Mouse (Mus musculus) forebrain, embryonic 16.5 days (tissue): ENCODE results near the gene Mmp23. TPM values are rescaled to one million over a fixed set of nuclear protein-coding genes. Genes with fewer than 3 reads are reported as not detected.
"Not testable (repeated sequence)": the region's sequence is repeated elsewhere in the genome, so short reads cannot be mapped to it uniquely, and the experiment has no call there.

Experiments
- ATAC-seq: fragments of 200-750 bp; cut with Nextera tagmentation; 2 replicates; pipeline ENCODE4 v1.8.0; 2017; ENCODE audit warnings: mild to moderate bottlenecking, moderate library complexity
- H3K27ac ChIP-seq: fragments of 300-500 bp; sonication (generic); 2 replicates; pipeline ENCODE4 v1.5.1; 2014; ENCODE audit warnings: low read length, control low read depth
- H3K27me3 ChIP-seq: fragments of 300-500 bp; sonication (generic); replicated peaks from 2 replicates; pipeline ENCODE4 v1.6.1; 2014; ENCODE audit warnings: low read length; ENCODE audit not compliant: control insufficient read depth, insufficient read depth
- H3K36me3 ChIP-seq: fragments of 300-500 bp; sonication (generic); 2 replicates; pipeline ENCODE4 v1.6.1; 2014; ENCODE audit not compliant: control insufficient read depth, insufficient read depth
- H3K4me1 ChIP-seq: fragments of 300-500 bp; sonication (generic); replicated peaks from 2 replicates; pipeline ENCODE4 v1.6.1; 2014; ENCODE audit warnings: low read length; ENCODE audit not compliant: control insufficient read depth, insufficient read depth
- H3K4me2 ChIP-seq: fragments of 300-500 bp; sonication (generic); 2 replicates; pipeline ENCODE4 v1.6.1; 2014; ENCODE audit warnings: mild to moderate bottlenecking, low read length, control low read depth
- H3K4me3 ChIP-seq: fragments of 300-500 bp; sonication (generic); replicated peaks from 2 replicates; pipeline ENCODE4 v1.5.1; 2014; ENCODE audit warnings: mild to moderate bottlenecking, low read length, control low read depth
- H3K9ac ChIP-seq: fragments of 300-500 bp; sonication (generic); replicated peaks from 2 replicates; pipeline ENCODE4 v1.6.1; 2014; ENCODE audit warnings: low read depth, low read length, control low read depth
- H3K9me3 ChIP-seq: fragments of 300-500 bp; sonication (generic); 2 replicates; pipeline ENCODE4 v1.6.1; 2016; ENCODE audit warnings: low read length; ENCODE audit not compliant: control insufficient read depth
- WGBS: fragments of 180-500 bp; shearing (Covaris S2); extraction: QIAGEN DNeasy Blood & Tissue Kit; methylation state at CpG from one replicate; pipeline ENCODE4 v1.1.7; 2014; 5-methylcytosine and 5-hydroxymethylcytosine counted together
- polyA plus RNA-seq: library from polyadenylated mRNA; unstranded; fragments of >200 nt; fragmentation: Nextera tagmentation; extraction: Ambion mirVana; gene quantifications from 2 replicates; pipeline ENCODE4 v1.2.1, GENCODE M21; 2015

Gene Mmp23
- polyA plus RNA-seq, 1 experiment from 2014 or later, result 3.0 TPM

GRCm38 (mm10) chr4:155645721-155646120 lies 7.5 kb downstream of the Mmp23 start:
- Histone ChIP-seq H3K4me3 (no peak overlapping the region), H3K9ac (no peak overlapping the region), H3K9me3 (no peaks in the 10 kb centered on the region), H3K4me2 (no peak overlapping the region), H3K4me1 (no peaks in the 10 kb centered on the region), H3K27ac (no peak overlapping the region), H3K27me3 (peaks cover under 1% of the 10 kb centered on the region; the same call in 1 of the 2 replicates), H3K36me3 (peaks cover 60% of the 10 kb centered on the region)
- ATAC-seq, result no peak
- WGBS, result 95% methylated on average over 5 of the region's 5 CpGs

- 94% methylated on average over 2 of the region's 2 CpGs for WGBS
- ATAC-seq, result not testable (repeated sequence)
These were observed 7.9 kb downstream of the Mmp23 start, which contains the start of gene Gm10563 for GRCm38 (mm10) chr4:155645308-155645707. Gene Gm10563 (minus strand): TSS chr4:155645408.

GRCm38 (mm10) chr4:155643531-155643930 lies 9.7 kb downstream of the Mmp23 start:
- H3K4me2 ChIP-seq, result no peak overlapping the region
- 71% methylated on average over 1 of the region's 1 CpGs for WGBS
- peaks cover 50% of the 10 kb centered on the region for H3K36me3 ChIP-seq
- ATAC-seq, result no peak
- no peaks in the 10 kb centered on the region for H3K9me3 ChIP-seq
- H3K27ac ChIP-seq, result no peak overlapping the region
- no peaks in the 10 kb centered on the region for H3K27me3 ChIP-seq
- no peak overlapping the region for H3K9ac ChIP-seq
- no peak overlapping the region for H3K4me3 ChIP-seq
- no peaks in the 10 kb centered on the region for H3K4me1 ChIP-seq

More at GRCm38 (mm10) chr4:155645308-155645707, 7.9 kb downstream of the Mmp23 start, which contains the start of gene Gm10563:
- H3K4me1 ChIP-seq, H3K4me2 ChIP-seq, H3K27me3 ChIP-seq, H3K27ac ChIP-seq, H3K4me3 ChIP-seq, H3K9me3 ChIP-seq, H3K9ac ChIP-seq: not testable (repeated sequence)
- H3K36me3 ChIP-seq, result peaks cover 60% of the 10 kb centered on the region

DNA sequence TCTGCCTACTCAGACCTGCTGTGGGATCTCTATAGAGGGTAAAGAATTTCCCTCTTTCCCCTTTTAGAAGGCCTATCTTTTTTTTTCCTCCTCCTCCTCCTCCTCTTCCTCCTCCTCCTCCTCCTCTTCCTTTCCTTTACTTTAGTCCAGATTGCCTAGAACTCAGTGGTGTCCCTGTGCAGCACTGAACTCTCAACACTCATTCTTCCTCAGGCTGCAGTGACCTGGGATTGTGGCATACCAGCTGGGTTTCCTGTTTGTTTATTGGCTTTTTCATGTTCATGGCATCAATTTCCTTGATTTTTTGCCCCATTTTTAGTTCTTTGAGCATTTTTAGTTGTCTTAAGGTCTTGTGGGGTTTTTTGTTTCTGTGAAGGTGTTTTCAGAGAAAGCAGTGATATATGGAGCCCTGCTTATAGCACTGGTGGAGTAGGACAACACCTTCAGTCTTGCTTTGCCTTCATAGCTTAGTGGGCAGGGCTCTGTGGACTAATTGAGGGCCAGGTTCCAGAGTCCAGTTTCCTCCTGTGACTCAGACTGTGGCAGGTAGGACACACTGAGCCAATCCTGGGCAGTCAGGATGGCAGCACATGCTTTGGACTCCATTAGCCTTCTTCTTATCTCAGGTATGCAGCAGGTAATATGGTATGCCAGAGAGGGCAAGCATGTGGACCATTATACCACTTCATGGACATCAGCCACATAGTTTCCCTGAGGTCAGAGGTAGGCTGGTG lies 17.3 kb downstream of the Mmp23 start:
- no peaks in the 10 kb centered on the region for H3K4me1 ChIP-seq
- H3K4me2 ChIP-seq, result no peak overlapping the region
- ATAC-seq, result no peak
- H3K27me3 ChIP-seq, result no peaks in the 10 kb centered on the region
- H3K4me3 ChIP-seq, result no peak overlapping the region
- no peak overlapping the region for H3K9ac ChIP-seq
- no peaks in the 10 kb centered on the region for H3K9me3 ChIP-seq
- H3K36me3 ChIP-seq, result peaks cover 43% of the 10 kb centered on the region
- no peak overlapping the region for H3K27ac ChIP-seq

DNA sequence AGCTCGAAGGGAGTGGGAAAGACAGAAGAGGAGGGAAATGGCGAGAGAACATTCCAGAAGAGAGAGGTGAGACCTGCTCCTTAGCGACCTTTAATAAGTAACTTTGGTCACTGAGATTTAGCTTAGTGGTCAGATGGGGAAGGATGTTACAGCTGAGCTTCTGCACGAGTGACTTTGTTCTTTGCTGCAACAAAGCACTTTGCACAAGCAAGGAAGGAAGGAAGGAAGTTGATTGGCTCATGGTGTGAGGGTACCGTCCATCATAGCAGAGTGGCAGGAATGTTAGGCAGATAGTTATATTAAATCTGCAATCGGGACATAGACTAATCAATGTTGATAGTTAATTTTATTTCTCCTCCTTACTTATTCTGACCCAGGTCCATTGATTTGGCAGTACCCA lies 22.9 kb downstream of the Mmp23 start:
- H3K9me3 ChIP-seq, result no peaks in the 10 kb centered on the region
- H3K4me2 ChIP-seq, result no peak overlapping the region
- H3K9ac ChIP-seq, result no peak overlapping the region
- WGBS, result 94% methylated on average over 6 of the region's 6 CpGs
- peaks cover 1% of the 10 kb centered on the region for H3K4me1 ChIP-seq
- no peak overlapping the region for H3K27ac ChIP-seq
- H3K27me3 ChIP-seq, result no peaks in the 10 kb centered on the region
- ATAC-seq, result no peak
- no peak overlapping the region for H3K4me3 ChIP-seq
- H3K36me3 ChIP-seq, result peaks cover 31% of the 10 kb centered on the region

- WGBS, result under 1% methylated on average over 84 of the region's 84 CpGs
These were observed 28.6 kb downstream of the Mmp23 start, which contains the start of gene Cdk11b for GRCm38 (mm10) chr4:155624338-155625291. Gene Cdk11b (plus strand): TSS chr4:155624854.

GRCm38 (mm10) chr4:155618321-155618720 lies 34.9 kb downstream of the Mmp23 start:
- no peaks in the 10 kb centered on the region for H3K9me3 ChIP-seq
- no peak overlapping the region for H3K9ac ChIP-seq
- peaks cover 32% of the 10 kb centered on the region for H3K36me3 ChIP-seq
- H3K4me1 ChIP-seq, result no peaks in the 10 kb centered on the region
- H3K27me3 ChIP-seq, result no peaks in the 10 kb centered on the region
- no peak overlapping the region for H3K4me3 ChIP-seq
- H3K27ac ChIP-seq, result no peak overlapping the region
- no peak for ATAC-seq
- no peak overlapping the region for H3K4me2 ChIP-seq
- 96% methylated on average over 5 of the region's 5 CpGs for WGBS

More at GRCm38 (mm10) chr4:155624338-155625291, 28.6 kb downstream of the Mmp23 start, which contains the start of gene Cdk11b:
- peak within 1 kb of the TSS; percentile 71 for H3K4me2 ChIP-seq
- H3K27me3 ChIP-seq, result no peaks in the 10 kb centered on the region
- ATAC-seq, result peak; percentile 100
- peaks cover 19% of the 10 kb centered on the region for H3K36me3 ChIP-seq
- H3K27ac ChIP-seq, result peak within 1 kb of the TSS; percentile 89
- peak within 1 kb of the TSS; percentile 94 for H3K4me3 ChIP-seq
- H3K9ac ChIP-seq, result peak within 1 kb of the TSS; percentile 81
- no peaks in the 10 kb centered on the region for H3K9me3 ChIP-seq
- H3K4me1 ChIP-seq, result peaks cover 6% of the 10 kb centered on the region

DNA sequence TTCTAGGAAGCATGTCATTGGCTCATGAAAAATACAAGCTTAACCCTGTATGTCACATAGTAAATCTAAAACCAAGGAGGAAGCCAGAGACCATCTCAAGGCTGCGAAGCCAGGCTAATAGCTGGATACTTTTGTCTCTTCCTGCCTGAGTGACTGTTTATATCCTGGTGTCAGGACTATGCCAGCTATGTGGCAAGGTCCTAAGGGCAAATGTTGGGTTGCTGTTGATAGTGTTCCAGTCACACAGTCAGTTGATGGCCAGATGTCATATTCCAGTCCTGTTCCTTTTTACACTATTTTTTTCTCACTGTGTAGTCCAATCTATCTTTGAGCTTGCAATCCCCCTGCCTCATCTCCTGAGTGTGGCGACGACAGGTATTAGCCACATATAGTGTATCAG lies 39.9 kb downstream of the Mmp23 start:
- no peak overlapping the region for H3K4me3 ChIP-seq
- no peaks in the 10 kb centered on the region for H3K27me3 ChIP-seq
- H3K9ac ChIP-seq, result no peak overlapping the region
- no peak for ATAC-seq
- H3K4me1 ChIP-seq, result no peaks in the 10 kb centered on the region
- H3K27ac ChIP-seq, result no peak overlapping the region
- no peak overlapping the region for H3K4me2 ChIP-seq
- H3K36me3 ChIP-seq, result peaks cover 36% of the 10 kb centered on the region
- no peaks in the 10 kb centered on the region for H3K9me3 ChIP-seq
- 96% methylated on average over 3 of the region's 3 CpGs for WGBS

DNA sequence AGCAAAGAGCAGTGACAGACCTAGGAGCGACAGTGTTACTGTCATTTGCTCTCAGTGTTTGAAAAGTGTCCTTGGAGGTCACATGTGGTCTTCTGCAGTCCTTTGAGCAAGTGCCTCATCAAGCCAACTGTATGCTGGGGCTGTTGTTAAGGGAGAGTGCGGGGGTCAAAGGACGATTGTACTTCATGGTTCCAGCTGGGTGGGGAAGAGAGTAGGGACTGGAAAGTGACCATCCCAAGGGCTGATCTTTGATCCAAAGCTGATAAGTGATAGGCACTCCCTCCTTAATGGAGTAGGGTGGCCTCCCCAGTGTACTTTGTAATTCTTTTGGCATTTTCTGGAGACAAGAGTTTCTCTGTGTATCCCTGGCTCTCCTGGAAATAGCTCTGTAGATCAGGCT lies 41.3 kb downstream of the Mmp23 start:
- ATAC-seq, result no peak
- no peak overlapping the region for H3K4me2 ChIP-seq
- H3K4me1 ChIP-seq, result no peaks in the 10 kb centered on the region
- 93% methylated on average over 3 of the region's 3 CpGs for WGBS
- no peaks in the 10 kb centered on the region for H3K27me3 ChIP-seq
- no peak overlapping the region for H3K9ac ChIP-seq
- H3K9me3 ChIP-seq, result no peaks in the 10 kb centered on the region
- no peak overlapping the region for H3K27ac ChIP-seq
- H3K36me3 ChIP-seq, result peaks cover 28% of the 10 kb centered on the region
- no peak overlapping the region for H3K4me3 ChIP-seq
